Mouse (Mus musculus) intestine, embryonic 14.5 days (tissue): ENCODE measurements around the gene D1Pas1. TPM values are rescaled to one million over a fixed set of nuclear protein-coding genes. Genes with fewer than 3 reads are reported as not detected.

Source experiments
- ATAC-seq: fragments of 200-750 bp; cut with Nextera tagmentation; replicated peaks from 2 replicates; pipeline ENCODE4 v1.8.0; 2017; ENCODE audit warnings: low read depth, moderate number of reproducible peaks, moderate TSS enrichment, moderate library complexity; ENCODE audit not compliant: low FRiP score, low TSS enrichment
- DNase-seq: peaks from one replicate; pipeline ENCODE4 v3.0.0-alpha.2; 2018; ENCODE audit warnings: low spot score
- H3K27ac ChIP-seq: fragments of 300-500 bp; sonication (generic); 2 replicates; pipeline ENCODE4 v1.5.1; 2014; ENCODE audit warnings: low read depth, mild to moderate bottlenecking, control low read depth
- H3K27me3 ChIP-seq: fragments of 300-500 bp; sonication (generic); replicated peaks from 2 replicates; pipeline ENCODE4 v1.6.1; 2014; ENCODE audit warnings: low read length, control low read depth; ENCODE audit not compliant: control insufficient read depth, insufficient read depth
- H3K36me3 ChIP-seq: fragments of 300-500 bp; sonication (generic); 2 replicates; pipeline ENCODE4 v1.6.1; 2014; ENCODE audit warnings: low read length, control low read depth; ENCODE audit not compliant: control insufficient read depth, insufficient read depth
- H3K4me1 ChIP-seq: fragments of 300-500 bp; sonication (generic); replicated peaks from 2 replicates; pipeline ENCODE4 v1.6.1; 2014; ENCODE audit warnings: low read length, control low read depth, mixed read lengths; ENCODE audit not compliant: control insufficient read depth, insufficient read depth
- H3K4me2 ChIP-seq: fragments of 300-500 bp; sonication (generic); 2 replicates; pipeline ENCODE4 v1.6.1; 2014; ENCODE audit warnings: low read length
- H3K4me3 ChIP-seq: fragments of 300-500 bp; sonication (generic); 2 replicates; pipeline ENCODE4 v1.5.1; 2014; ENCODE audit warnings: low read depth, low read length, control low read depth, mixed read lengths
- H3K9ac ChIP-seq: fragments of 300-500 bp; sonication (generic); 2 replicates; pipeline ENCODE4 v1.6.1; 2014; ENCODE audit warnings: mild to moderate bottlenecking, low read length
- H3K9me3 ChIP-seq: fragments of 300-500 bp; sonication (generic); 2 replicates; pipeline ENCODE4 v1.6.1; 2016; ENCODE audit warnings: low read length, control low read depth; ENCODE audit not compliant: control insufficient read depth
- whole genome bisulfite sequencing: fragments of 180-500 bp; shearing (Covaris S2); extraction: QIAGEN DNeasy Blood & Tissue Kit; methylation state at CpG from one replicate; pipeline ENCODE4 v1.1.7; 2014; 5-methylcytosine and 5-hydroxymethylcytosine counted together
- polyA plus RNA-seq: library from polyadenylated mRNA; unstranded; fragments of >200 nt; fragmentation: Nextera tagmentation; extraction: Ambion mirVana; gene quantifications from 2 replicates; pipeline ENCODE4 v1.2.1, GENCODE M21; 2014

D1Pas1 gene
- polyA plus RNA-seq = 0.11 and 0.12 TPM in 2 replicates

DNA sequence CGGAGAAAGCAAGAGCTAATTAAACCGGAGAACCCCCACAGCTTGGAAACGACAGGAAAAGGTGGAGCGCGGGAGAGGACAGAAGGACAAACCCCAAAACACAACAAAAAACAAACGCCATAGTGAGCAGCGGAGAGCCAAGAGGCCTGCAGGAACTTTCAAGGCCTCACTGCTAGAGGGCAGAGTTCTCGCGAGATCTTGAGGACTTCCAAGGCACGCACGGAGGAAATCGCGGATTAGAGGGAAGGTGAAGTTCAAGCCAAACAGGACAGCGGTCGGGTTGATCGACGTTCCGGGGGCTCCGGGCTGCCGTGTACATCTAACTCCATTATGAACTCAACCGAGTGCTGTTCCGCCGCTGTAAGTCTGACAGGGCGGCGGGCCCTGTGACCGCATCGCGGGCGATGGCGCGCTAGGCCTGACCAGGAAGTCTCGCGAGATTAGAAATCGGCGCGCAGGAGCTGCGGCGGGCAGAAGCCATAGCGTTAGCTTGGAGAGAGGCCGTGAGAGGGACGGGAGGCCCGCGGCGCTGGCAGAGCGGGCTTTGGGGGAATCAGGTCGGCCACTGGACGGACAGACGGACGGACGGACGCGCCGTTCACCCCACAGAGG lies at the start of gene D1Pas1:
TSS of gene D1Pas1 (plus strand) at position 216 of the 612 bp plus-strand sequence.
- DNase-seq (no peak), ATAC-seq (no peak)
- Histone ChIP-seq H3K4me3 (no peak within 1 kb of the TSS), H3K4me1 (0 out of 2 replicates have a peak, but pooled peaks cover 5% of the 10 kb centered on the region), H3K9ac (no peak within 1 kb of the TSS), H3K36me3 (no peaks in the 10 kb centered on the region), H3K4me2 (no peak within 1 kb of the TSS), H3K9me3 (peaks cover 25% of the 10 kb centered on the region), H3K27me3 (no peaks in the 10 kb centered on the region), H3K27ac (no peak within 1 kb of the TSS)
- 75% methylated on average over 53 of the region's 53 CpGs for WGBS

DNA sequence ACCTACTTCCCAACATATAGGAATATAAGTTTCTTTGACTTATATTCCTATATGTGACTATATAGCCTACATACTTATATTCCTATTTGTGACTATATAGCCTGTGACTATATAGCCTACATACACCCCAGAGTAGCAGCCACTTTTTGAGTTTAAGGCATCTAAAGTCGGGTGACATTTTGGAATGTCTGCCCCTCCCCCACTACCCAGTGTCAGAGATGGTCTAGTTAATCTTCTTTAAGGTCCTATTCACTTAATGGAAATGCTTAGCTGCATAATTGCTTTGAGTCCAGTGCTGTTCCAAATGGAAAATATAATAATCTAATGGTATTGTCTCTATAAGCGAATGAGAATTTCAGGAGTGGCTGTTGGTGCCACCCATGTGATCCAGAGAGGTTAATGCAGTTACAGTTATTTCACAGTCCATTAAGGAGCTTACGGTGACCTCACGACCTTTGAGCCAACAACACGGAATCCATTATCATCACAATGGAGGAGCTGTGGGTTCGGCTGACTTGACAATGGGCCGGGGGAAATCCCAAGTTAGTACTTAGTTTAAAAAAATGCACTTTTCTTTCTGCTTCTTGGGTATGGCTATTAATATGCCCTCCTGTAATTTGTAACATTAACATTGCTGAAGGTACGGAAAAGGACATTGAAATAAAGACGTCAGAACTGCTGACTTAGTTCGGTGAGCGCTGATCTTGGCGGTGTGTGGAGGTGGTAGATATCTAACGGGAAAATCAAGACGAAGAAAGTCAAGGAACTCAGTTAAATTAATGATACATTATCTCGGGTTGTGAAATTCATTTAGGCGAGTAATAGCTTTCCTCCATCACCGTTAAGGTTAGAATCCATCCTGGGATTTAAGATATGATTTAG lies 44.5 kb upstream of the D1Pas1 start:
- Histone ChIP-seq H3K4me3 (no peak overlapping the region), H3K9me3 (no peaks in the 10 kb centered on the region), H3K4me2 (no peak overlapping the region), H3K27ac (no peak overlapping the region), H3K27me3 (no peaks in the 10 kb centered on the region), H3K4me1 (no peaks in the 10 kb centered on the region), H3K9ac (no peak overlapping the region), H3K36me3 (no peaks in the 10 kb centered on the region)
- 39% methylated on average over 17 of the region's 17 CpGs for WGBS
- no peak for ATAC-seq
- DNase-seq = no peak

DNA sequence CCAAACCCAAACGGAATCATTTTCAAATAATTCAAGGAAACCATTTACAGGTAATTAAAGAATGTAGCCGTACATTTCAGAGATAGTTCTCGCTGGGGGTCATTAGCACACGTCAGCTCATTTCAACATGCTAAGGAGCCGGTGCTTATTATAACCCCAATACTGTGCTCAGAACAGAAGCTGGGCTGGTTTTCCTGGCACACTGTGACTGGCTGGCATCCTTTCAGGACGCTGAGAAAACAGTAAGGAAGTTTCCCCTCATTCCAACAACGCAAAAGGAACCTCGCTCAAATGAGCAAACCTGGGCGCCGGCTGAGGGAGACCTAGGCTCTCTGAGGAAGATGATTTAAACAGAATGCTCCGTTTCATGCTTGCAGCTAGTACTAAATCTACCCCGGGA lies 43.2 kb upstream of the D1Pas1 start:
- no peak for ATAC-seq
- WGBS = 67% methylated on average over 12 of the region's 12 CpGs
- no peak overlapping the region for H3K27ac ChIP-seq
- H3K27me3 ChIP-seq = no peaks in the 10 kb centered on the region
- H3K9ac ChIP-seq = no peak overlapping the region
- no peaks in the 10 kb centered on the region for H3K4me1 ChIP-seq
- H3K36me3 ChIP-seq = no peaks in the 10 kb centered on the region
- no peak overlapping the region for H3K4me3 ChIP-seq
- no peak for DNase-seq
- no peaks in the 10 kb centered on the region for H3K9me3 ChIP-seq
- H3K4me2 ChIP-seq = no peak overlapping the region

DNA sequence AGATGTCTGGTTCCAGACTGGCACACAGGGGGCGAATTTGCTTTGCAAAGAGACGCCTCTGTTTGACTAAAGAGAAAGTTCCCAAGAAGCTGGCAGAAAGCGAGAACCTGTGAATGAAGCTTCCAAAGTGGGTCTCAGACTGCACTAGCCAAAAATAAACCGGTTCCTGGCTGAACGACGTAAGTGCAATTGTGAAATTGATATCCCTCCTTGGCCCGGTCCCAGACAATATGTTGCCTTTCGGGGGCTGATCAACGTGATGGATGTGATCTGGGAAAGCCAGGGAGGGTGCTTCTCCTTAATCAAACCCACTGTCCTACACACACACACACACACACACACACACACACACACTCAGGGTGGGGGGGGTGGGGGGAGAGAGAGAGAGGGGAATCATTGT lies 41.8 kb upstream of the D1Pas1 start:
- H3K9ac ChIP-seq = no peak overlapping the region
- no peak overlapping the region for H3K4me2 ChIP-seq
- H3K4me1 ChIP-seq = no peaks in the 10 kb centered on the region
- no peak for ATAC-seq
- WGBS = 48% methylated on average over 9 of the region's 9 CpGs
- no peak overlapping the region for H3K4me3 ChIP-seq
- DNase-seq = no peak
- H3K36me3 ChIP-seq = no peaks in the 10 kb centered on the region
- no peaks in the 10 kb centered on the region for H3K9me3 ChIP-seq
- H3K27ac ChIP-seq = no peak overlapping the region
- H3K27me3 ChIP-seq = no peaks in the 10 kb centered on the region

DNA sequence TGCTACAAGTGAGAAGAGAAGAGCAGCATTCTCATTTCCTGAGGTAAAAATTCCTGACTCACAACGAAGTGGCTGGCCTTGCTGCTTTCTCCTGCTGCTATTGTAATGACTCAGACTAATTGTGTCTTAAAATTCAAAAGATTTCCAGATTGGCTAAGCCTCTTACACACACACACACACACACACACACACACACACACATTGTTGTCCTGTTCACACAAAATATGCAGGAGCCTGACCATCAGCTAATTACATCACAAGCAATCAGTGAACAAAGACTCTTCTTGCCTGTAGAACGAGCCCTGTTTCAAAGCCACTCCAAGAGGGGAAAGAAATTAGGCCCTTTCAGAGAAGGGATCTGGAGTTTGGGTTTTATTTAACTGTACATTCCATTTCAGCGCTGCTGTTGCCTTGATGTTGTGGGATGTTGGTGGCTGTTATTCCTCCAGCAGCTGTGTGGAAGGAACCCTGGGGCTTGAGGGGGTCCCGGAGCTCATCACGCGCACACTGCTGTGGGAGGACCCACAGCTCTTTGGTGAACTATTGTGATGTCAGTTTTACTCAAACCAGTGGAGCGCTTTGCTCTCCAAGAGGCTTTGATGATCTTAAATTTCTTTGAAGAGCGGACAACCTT lies 40.8 kb upstream of the D1Pas1 start:
- Histone ChIP-seq H3K27me3 (no peaks in the 10 kb centered on the region), H3K4me3 (no peak overlapping the region), H3K4me1 (no peaks in the 10 kb centered on the region), H3K9me3 (no peaks in the 10 kb centered on the region), H3K4me2 (no peak overlapping the region), H3K9ac (no peak overlapping the region), H3K36me3 (no peaks in the 10 kb centered on the region), H3K27ac (no peak overlapping the region)
- no peak for DNase-seq
- no peak for ATAC-seq
- 62% methylated on average over 8 of the region's 8 CpGs for WGBS

DNA sequence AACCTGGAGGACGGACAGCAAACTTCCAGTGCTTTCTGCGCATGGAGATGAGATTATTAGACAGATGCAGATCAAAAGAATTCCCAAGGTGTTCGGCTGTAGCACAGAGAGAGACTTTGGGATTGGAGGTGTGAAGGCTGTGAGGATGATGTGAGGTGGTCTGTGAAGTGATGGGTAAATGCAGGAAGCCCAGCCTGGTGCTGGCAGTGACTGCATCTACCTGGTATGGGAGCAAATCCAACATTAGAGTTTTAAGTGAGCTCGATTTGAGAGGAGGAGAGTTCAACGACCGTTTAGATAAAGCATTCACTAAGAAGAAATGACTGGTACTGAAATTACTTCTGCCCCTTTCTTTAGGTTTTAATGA lies 40.3 kb upstream of the D1Pas1 start:
- ATAC-seq (no peak), DNase-seq (no peak)
- H3K4me3 ChIP-seq = no peak overlapping the region
- H3K27ac ChIP-seq = no peak overlapping the region
- no peaks in the 10 kb centered on the region for H3K36me3 ChIP-seq
- no peak overlapping the region for H3K4me2 ChIP-seq
- H3K9me3 ChIP-seq = no peaks in the 10 kb centered on the region
- H3K9ac ChIP-seq = no peak overlapping the region
- H3K4me1 ChIP-seq = no peaks in the 10 kb centered on the region
- H3K27me3 ChIP-seq = no peaks in the 10 kb centered on the region
- 74% methylated on average over 6 of the region's 6 CpGs for WGBS

DNA sequence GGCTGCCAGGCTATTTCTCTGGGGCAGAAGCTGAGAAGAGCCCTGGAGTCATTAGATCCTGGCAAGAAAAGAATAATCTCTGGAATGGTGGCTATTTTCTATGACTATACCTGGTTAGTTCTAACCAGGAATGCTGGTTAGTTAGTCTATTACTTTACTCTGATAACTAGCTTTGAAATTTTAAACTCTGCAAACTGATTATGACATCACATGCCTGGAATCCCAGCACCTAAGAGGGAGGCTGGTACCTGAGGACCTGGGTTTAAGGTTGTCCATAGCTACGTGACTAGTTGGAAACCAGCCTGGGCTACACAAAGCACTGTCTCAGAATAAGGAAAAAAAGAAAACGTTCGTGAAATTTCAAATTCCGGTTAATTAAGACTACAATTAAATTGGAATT lies 39.7 kb upstream of the D1Pas1 start:
- Histone ChIP-seq H3K4me2 (no peak overlapping the region), H3K4me3 (no peak overlapping the region), H3K9me3 (no peaks in the 10 kb centered on the region), H3K27me3 (no peaks in the 10 kb centered on the region), H3K27ac (no peak overlapping the region), H3K4me1 (no peaks in the 10 kb centered on the region), H3K9ac (no peak overlapping the region), H3K36me3 (no peaks in the 10 kb centered on the region)
- DNase-seq = no peak
- ATAC-seq = no peak
- WGBS = 78% methylated on average over 4 of the region's 4 CpGs

DNA sequence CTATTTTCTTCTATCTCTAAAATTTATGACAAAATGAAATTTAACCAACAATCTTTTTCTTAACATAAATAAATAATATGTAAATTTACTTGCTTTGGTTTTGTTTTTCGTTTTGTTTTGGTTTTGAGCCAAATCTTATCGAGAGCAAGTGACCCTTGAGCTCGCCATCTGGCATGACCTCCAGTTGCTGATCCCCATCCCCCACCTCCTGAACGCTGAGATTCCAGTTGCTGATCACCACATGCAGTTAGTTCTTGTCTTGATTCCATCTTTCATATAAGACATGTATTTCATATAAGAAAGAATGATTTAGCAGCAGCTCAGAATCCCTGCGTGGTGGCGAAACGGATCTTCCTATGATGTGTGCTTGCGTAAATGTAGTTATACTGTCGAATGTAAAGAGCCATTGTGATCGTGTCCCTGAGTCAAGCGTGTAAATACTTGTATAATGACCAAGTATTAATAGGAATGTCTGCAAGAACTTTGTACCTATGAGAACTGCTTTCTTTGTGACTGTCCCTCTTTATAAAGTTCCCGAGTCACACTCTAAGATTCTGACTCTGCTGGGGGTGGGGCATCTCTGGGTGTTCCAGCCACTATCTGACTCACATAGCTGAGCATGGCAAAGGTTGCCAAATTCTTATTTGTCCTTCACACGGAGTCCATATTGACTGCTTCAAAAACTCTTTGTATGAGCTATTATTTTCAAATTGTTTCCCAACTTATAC lies 36.9 kb upstream of the D1Pas1 start:
- ATAC-seq (no peak), DNase-seq (no peak)
- Histone ChIP-seq H3K36me3 (no peaks in the 10 kb centered on the region), H3K9ac (no peak overlapping the region), H3K27ac (no peak overlapping the region), H3K9me3 (no peaks in the 10 kb centered on the region), H3K4me1 (no peaks in the 10 kb centered on the region), H3K4me3 (no peak overlapping the region), H3K27me3 (no peaks in the 10 kb centered on the region), H3K4me2 (no peak overlapping the region)
- 80% methylated on average over 13 of the region's 13 CpGs for WGBS
